Mouse (Mus musculus) heart, adult 2 months (tissue): ENCODE measurements at regions not wholly inside any gene's neighbourhood (a gene's known extent, or its start where the extent isn't known, plus 50 kb on each side); places are given as distances from the start of the nearest gene placed in this dataset.

Source experiments
- CTCF ChIP-seq: fragments of 200-600 bp; IDR thresholded peaks from 2 replicates; pipeline ENCODE4 v1.8.1; 2022; ENCODE audit warnings: antibody characterized with exemption, mild to moderate bottlenecking, moderate library complexity
- POLR2A ChIP-seq: fragments of 200-500 bp; IDR thresholded peaks from 2 replicates; pipeline ENCODE4 v1.6.1; 2011; ENCODE audit warnings: mild to moderate bottlenecking, low read depth, low read length, control low read depth; ENCODE audit not compliant: insufficient read depth

DNA sequence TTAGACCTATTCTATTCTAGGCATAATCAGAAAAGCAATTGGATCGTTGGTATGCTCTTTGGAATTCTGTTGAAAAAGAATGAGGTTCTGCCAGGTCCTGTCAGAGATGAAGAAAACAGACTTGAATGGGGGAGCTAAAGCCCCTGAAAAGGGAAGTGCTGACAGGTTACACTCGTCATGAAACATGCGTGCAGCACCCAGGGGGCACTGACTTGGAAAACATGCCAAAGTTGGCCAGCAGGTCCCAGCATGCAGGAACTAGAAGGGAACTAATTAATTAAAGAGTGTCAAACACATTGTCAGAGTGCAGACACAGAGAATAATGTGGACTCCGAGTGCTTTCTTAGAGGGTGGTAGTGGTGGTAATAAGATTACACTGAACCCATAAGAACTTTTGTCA is 346.2 kb upstream of the Smarca2 start:
- TF ChIP-seq POLR2A (no peak), CTCF (no peak)
